Mouse (Mus musculus) monocyte, adult 2 months (primary cell): ENCODE results near the gene Ctdsp2.

ENCODE experiments used
- DNase-seq, 2 experiments: peaks; one replicate each; pipeline ENCODE4 v3.0.0; 2022; ENCODE audit warnings: low spot score in 2 of 2, low read depth in 1 of 2

The Ctdsp2 gene

GRCm38 (mm10) chr10:126987183-126988118 is 8.9 kb downstream of the Ctdsp2 start:
- DNase-seq = no peak

GRCm38 (mm10) chr10:126988513-126989165 is 10.1 kb downstream of the Ctdsp2 start:
- DNase-seq = no peak

- peak; percentile 58 to 74 for DNase-seq
These were observed 12.0 kb downstream of the Ctdsp2 start for GRCm38 (mm10) chr10:126990313-126991056.

GRCm38 (mm10) chr10:126991676-126992075 is 13.2 kb downstream of the Ctdsp2 start:
- DNase-seq = no peak

- no peak for DNase-seq
These were observed 15.1 kb downstream of the Ctdsp2 start for GRCm38 (mm10) chr10:126993621-126994020.

- DNase-seq = no peak
These were observed 19.0 kb downstream of the Ctdsp2 start for GRCm38 (mm10) chr10:126997340-126998113.

GRCm38 (mm10) chr10:127000529-127000928 is 22.0 kb downstream of the Ctdsp2 start, which contains the start of gene Avil:
Gene Avil, plus strand, starts transcription at chr10:127000709.
- DNase-seq = no peak

GRCm38 (mm10) chr10:127001297-127001696 is 22.8 kb downstream of the Ctdsp2 start:
- DNase-seq = no peak

GRCm38 (mm10) chr10:127002056-127002455 is 23.5 kb downstream of the Ctdsp2 start:
- no peak for DNase-seq

GRCm38 (mm10) chr10:127002765-127003164 is 24.2 kb downstream of the Ctdsp2 start:
- no peak for DNase-seq

- DNase-seq = no peak
These were observed 24.8 kb downstream of the Ctdsp2 start for GRCm38 (mm10) chr10:127003334-127003733.

- no peak for DNase-seq
These were observed 25.3 kb downstream of the Ctdsp2 start for GRCm38 (mm10) chr10:127003806-127004205.

- DNase-seq = peak in 1 of 2 experiments; percentile 14
These were observed 38.0 kb downstream of the Ctdsp2 start for GRCm38 (mm10) chr10:127016488-127016887.

- DNase-seq = no peak
These were observed 38.6 kb downstream of the Ctdsp2 start for GRCm38 (mm10) chr10:127017071-127017470.

GRCm38 (mm10) chr10:127018422-127018821 is 39.9 kb downstream of the Ctdsp2 start:
- DNase-seq = no peak

- peak; percentile 67 to 81 for DNase-seq
These were observed 52.1 kb downstream of the Ctdsp2 start, which contains the start of gene Tsfm for GRCm38 (mm10) chr10:127030336-127031296. Gene Tsfm, minus strand, starts transcription at chr10:127030840.

- no peak for DNase-seq
These were observed 54.8 kb downstream of the Ctdsp2 start for GRCm38 (mm10) chr10:127033301-127033741.

GRCm38 (mm10) chr10:127036273-127036672 is 57.8 kb downstream of the Ctdsp2 start:
- DNase-seq = no peak

- no peak for DNase-seq
These were observed 59.1 kb downstream of the Ctdsp2 start for GRCm38 (mm10) chr10:127037641-127038040.
